Mouse (Mus musculus): ENCODE results near the gene Fam234a.
"Not testable (repeated sequence)": the region's sequence is repeated elsewhere in the genome, so short reads cannot be mapped to it uniquely, and the experiment has no call there.

Fam234a gene

DNA sequence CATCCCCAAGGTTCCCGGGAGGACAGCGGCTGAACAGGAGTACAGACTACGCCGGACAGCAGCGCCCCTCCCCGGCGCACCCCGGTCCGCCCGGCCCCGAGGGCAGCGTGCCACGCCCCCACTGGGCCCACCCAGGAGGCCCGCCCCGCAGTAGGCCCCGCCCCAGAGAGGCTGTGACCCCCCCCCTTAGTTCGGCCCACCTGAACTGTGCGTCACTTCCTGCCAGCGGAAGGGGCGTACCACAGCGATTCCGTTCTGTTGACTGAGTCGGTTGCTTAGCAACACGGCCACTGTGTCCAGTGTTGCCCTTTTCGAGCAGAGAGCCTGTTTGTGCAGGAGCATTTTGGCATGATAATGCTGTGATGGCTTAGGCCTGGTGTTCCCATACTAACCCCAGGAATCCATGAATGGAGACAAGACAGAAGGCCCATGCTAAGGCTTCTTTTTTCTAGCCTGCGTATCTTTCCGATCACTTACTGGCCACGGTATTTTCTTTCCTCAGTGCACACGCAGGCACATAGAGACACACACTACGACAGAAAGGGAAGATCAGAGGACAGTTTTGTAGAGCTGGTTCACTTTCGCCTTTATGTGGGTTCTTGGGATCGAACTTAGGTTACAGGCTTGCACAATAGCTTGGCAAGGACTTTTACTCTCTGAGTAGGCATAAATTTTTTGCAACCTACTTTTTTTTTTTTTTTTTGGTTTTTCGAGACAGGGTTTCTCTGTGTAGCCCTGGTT, at the start of gene Fam234a:
Gene Fam234a (minus strand): TSS at position 142 of the 741 bp plus-strand sequence.
- DNase-seq, result peak; percentile 90

DNA sequence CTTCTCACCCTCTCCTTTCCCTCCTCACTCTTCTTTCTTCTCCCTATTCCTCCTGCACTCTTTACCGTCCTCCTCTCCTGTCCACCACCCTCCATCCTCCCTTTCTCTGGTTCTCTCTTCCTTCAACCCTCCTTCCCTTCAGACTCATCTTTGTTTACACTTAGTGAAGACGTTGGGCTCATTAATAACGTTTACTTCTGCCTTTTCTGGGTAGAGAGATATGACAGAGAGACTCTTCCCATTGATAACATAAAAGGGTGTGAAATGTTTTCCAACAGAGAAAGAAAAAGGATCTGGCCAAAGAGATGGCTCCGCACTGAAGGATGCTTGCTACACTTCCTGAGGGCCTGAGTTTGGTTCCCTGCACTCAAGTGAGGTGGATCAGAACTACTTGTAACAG, 45.4 kb upstream of the Fam234a start:
- no peak for DNase-seq

DNA sequence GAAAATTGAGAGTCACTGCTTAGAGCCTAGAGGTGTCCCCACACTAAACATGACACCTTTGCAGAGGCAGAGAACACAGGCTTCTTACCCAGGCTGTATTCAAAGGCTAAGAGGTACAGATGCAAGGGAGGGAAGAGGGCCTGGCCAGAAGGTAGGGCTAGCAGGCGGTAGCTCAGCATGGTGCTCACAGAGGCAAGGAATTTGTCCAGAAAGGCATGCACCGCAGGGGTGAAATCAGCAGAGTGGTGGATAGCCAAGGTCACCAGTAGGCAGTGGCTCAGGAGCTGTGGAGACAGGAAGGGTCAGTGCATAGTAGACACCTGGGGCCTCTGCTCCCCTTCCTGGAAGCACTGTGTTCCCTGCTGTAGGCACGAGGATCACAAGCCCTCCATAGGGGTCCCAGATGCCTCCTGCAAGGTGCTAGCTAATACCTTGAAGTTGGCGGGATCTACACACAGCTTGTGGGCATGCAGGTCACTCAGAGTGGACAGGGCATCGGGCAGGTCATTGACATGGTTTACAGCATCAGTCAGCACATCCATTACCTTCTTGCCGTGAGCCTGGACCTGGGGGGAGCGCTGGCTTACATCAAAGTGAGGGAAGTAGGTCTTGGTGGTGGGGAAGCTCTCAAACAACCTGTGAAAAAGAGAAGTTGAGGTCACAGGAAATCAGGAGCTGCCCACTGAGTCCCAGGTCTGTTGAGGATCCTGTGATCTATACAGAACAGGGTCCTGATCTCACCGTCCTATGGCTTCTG, 42.3 kb upstream of the Fam234a start:
- DNase-seq, result no peak

DNA sequence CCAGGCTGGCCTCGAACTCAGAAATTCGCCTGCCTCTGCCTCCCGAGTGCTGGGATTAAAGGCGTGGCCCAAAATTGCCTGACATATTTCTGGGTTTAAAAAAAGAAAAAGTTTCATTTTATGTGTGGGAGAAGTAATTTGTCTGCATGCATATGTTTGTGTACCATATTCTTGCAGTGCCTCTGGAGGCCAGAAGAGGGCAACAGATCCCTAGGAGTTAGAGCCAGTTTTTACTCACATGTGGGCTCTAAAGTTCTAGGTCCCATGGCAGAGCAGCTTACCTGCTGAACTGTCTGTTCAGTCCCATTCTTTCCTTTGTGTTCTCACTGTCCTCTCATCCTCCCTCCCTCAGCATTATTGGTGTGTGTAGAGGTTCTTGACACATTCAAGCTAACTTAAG, 32.7 kb upstream of the Fam234a start:
- DNase-seq, result peak; percentile 45

DNA sequence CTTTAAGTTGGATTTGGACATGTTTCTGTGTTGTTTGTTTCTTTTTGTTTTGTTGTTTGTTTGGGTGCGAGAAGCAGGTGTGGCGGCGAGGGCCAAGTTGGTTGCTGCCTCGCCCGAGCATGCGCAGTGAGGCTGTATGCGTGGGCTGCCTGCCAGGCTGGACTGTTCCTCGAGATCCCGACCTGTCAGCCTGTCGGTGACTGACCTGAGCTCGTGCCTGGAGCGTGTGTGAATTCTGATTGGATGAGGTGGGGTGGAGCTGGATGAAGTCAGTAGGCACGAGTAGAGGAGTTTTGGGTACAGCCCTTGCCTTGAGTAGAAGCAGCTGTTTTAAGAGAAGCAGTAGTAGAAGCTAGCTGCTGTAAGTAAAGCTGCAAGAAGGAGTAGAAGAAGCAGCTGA, 31.9 kb upstream of the Fam234a start:
- DNase-seq, result no peak

DNA sequence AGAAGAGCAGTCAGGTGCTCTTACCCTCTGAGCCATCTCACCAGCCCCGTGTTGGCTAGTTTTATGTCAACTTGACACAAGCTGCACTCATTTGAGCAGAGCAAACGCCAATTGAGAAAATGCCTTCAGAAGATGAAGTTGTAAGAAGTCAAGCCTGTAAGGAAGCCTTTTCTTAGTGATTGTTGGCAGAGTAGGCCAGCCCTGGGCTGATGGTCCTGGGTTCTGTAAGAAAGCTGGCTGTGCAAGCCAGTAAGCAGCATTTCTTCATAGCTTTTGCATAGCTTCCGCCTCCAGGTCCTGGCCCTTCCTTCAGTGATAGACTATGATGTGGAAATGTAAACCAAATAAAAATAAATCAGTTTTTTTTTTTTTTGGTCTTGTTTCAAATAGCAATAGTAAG, 28.5 kb upstream of the Fam234a start:
- DNase-seq, result no peak

DNA sequence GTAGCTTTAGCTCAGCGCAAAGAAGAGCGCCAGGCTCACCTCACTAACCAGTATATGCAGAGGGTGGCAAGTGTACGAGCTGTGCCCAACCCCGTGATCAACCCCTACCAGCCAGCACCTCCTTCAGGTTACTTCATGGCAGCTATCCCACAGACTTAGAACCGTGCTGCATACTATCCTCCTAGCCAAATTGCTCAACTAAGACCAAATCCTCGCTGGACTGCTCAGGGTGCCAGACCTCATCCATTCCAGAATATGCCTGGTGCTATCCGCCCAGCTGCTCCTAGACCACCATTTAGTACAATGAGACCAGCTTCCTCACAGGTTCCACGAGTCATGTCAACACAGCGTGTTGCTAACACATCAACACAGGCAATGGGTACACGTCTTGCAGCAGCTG, 25.5 kb upstream of the Fam234a start:
- DNase-seq, result not testable (repeated sequence)

DNA sequence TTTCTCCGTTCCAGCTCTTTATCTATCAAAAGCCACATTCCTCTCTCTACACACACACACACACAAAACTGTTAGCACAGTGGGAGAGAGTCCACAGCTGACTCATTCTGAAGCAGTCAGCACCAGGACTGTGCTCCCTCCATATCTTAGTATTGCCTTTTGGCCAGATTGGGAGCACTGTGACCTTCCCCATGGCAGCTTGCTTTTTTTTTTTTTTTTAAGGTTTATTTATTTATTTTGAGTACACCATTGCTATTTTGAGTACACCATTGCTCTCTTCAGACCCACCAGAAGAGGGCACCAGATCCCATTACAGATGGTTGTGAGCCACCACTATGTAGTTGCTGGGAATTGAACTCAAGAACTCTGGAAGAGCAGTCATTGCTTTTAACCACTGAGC, 24.8 kb upstream of the Fam234a start:
- DNase-seq, result no peak

DNA sequence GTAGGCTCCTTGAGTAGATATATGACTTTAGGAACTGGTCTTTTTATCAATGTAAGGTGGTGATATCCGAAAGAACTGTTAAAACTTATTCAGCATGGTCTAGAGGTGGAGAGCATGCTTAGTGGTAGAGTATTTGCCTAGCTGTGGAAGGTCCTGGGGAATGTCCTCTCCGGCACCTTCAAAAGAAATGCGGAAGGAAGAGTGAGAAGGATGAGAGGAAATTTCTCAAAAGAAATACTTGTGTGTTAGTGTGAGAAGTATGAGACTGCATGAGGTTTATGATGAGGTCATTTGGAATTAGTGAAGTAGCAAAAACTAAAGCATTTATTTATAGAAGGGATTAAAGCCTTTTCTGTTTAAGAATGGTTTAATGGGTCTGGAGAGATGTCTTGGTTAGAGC, 18.3 kb upstream of the Fam234a start:
- no peak for DNase-seq

DNA sequence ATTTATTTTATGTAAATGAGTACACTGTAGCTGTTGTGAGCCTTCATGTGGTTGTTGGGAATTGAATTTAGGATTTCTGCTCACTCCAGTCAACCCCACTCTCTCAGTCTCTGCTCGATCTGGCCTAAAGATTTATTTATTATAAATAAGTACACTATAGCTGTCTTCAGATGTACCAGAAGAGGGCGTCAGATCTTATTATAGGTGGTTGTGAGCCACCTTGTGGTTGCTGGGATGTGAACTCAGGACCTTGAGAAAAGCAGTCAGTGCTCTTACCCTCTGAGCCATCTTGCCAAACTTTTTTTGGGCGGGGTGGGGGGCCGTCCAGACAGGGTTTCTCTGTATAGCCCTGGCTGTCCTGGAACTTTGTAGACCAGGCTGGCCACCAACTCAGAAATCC, 17.8 kb upstream of the Fam234a start:
- DNase-seq, result no peak

DNA sequence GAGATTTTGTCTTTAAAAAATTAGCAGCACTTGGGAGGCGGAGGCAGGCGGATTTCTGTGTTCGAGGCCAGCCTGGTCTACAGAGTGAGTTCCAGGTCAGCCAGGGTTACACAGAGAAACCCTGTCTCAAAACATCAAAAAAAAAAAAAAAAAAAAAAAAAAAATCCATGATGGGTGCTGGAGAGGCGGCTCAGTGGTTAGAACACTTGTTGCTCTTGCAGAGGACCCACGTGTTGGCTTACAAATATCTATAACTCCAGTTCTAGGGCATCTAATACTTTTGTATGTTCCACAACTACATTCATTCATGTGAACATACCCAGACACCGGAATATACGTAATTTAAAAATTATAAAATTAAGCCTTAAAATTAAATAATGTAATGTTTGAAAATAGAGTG, 11.3 kb upstream of the Fam234a start:
- DNase-seq, result no peak

DNA sequence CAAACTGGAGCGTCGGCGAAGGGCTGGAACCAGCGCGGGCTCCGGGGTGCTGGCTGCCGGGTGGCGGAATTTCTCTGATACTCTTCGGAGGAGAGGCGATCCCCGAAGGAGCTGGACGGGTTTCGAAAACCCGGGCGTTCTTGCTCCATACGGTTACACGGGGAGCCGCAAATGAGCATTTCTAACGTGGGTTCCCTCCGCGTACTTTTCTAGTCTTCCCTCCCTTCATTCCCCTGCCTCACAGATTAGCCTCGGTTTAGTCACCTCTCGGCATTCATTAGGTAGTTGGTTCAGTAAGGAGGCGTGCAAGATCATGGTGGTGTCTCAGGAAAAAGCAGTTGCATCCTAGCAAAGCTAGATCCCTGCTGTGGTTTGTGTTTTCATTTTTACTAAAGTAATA, 9.4 kb upstream of the Fam234a start:
- DNase-seq, result no peak

DNA sequence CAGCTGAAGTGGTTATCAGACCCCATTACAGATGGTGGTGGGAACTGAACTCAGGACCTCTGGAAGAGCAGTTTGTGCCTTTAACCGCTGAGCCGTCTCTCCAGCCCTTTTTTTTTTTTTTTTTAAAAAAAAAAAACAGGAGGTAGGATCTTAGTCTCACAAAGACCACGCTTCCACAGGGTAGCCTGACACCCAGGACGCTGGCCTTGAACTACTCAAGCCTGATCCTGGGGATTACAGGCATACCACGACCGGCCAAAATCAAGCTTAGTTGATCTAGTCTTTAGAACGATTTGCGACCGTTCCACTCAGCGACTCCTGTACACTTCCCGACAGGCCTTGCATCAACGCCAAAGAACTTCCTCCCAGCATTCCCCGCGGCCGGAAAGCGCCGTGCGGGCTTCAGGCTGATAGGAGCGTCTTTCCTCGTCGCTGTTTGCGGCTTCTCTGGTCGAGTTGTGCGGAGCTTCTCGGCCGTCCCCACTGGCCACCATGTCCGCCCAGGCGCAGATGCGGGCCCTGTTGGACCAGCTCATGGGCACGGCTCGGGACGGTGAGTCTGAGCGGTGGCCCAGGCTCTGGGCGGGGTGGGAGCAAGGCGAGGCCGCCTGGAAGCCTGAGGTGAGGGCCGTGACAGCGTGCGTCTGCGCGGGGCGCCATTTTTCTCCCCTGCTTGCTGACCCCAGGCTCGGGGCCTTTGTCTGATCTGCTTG, 8.7 kb upstream of the Fam234a start, which contains the start of gene Luc7l:
Gene Luc7l (plus strand): TSS at position 358 of the 713 bp plus-strand sequence.
- peak; percentile 92 for DNase-seq

DNA sequence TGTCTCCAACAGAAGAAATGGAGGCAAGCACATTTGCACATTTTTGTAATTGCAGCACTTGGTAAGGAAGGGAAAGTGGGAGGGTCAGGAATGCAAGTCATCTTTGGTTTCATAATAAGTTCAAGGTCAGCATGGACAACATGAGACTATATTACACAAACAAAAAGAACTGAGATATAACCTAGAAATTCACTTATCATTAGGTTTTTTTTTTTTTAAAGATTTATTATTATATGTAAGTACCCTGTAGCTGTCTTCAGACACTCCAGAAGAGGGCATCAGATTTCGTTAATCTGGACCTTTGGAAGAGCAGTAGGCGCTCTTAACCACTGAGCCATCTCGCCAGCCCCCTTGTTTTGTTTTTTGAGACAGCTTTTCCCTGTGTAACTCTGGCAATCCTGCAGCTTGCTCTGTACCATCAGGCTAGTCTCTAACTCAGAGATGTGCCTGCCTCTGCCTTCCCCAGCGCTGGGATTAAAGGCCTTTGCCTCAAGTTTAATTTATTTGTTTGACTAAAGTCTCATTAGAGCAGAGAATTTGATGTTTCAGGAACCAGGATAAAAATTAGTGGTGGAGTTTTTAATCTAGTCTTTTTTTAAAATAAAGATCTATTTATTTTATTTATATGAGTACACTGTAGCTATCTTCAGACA, 8.0 kb upstream of the Fam234a start:
- no peak for DNase-seq

DNA sequence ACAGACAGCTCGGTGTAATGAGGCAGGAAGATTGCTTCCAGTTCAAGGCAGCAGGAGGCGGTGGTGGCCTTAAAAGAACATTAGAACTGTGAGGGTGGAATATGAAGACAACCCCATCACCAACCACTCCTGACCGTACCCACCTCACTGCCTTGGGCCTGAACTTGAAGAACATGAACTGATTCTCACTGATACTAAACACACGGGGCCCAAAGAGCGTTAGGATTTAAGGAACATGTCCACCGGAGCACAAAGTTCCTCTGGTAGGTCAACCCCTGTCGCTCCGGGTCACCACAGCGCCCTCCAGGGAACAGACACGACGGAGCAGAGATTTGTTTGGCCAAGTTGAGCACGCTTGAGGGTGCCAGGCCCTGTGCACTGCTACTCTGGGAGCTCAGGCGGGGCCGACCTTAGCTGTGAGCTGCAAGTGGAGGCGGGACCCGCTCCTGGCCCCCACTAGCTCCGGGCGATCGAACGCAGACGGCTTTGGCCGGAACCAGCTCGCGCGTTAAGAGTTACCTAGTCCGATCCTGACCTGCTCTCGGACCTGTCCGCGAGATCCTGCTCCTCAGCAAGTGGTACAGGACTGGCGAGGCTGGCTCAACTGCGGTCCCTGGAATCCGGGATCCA, 456 bp downstream of the Fam234a start:
- DNase-seq, result peak; percentile 53

DNA sequence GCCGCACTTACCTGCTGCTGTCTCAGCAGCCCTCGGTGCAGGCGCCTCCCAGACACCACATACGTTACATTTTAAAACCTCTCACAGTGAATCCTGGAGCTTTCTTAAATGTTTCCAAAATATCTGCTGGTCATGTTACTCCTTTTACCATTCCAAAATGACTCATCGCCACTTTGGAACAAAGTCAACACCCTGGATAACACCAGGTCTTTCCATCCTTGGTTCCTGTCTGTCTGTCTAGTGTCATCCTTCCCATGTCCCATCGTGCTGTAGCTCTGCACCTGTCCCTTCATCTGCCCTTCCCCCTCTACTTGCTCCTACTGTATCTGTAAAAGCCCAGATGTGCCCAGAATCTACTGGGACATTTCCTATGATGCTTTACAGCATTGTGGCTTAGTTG, 3.1 kb downstream of the Fam234a start:
- no peak for DNase-seq

DNA sequence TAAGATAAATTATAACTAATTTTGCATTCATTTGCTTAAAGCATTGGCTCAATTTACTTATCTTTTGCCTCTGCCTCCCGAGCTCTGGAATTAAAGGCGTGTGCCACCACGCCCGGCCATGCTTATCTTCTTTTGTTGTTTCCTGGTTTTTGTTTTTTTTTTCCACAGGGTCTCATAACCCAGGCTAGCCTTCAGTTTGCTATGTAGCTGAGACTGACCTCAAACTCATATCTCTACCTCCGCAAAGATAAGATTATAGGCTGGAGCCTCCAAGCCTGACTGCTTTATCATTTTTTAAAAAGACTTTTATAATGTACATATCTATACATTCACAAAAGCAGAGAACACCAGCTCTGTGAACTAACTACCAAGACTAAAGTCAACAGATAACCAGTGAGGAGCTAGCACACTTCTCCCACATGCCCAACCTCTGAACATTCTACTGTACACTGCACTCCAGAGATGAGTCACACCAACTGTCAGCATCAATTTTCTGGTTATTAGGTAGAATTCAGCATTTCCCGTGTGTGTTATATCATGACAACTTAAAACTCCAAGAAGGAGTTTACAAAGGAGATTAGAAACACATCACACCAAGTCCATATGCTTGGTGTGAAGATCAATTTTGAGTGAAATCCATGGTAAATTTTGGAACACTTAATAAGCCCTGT, 3.8 kb downstream of the Fam234a start:
- DNase-seq, result no peak

DNA sequence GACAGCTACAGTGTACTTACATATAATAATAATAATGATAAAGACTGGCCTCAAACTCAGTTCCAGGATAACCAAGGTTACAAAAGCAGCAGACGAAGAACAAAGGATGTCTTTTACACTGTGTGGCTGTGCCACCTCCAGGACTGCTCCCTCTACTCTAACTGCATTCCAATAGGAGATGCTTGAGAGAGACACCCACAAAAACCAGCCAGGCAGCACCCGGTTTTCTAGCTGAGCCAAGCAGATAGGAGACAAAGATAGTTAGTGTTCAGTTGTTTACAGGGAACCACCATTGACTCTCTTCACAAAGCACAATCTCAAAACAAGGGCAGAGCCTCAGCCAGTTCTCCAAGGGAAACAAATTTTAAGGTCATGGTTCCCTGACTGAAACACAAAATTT, 4.5 kb downstream of the Fam234a start:
- DNase-seq, result no peak

DNA sequence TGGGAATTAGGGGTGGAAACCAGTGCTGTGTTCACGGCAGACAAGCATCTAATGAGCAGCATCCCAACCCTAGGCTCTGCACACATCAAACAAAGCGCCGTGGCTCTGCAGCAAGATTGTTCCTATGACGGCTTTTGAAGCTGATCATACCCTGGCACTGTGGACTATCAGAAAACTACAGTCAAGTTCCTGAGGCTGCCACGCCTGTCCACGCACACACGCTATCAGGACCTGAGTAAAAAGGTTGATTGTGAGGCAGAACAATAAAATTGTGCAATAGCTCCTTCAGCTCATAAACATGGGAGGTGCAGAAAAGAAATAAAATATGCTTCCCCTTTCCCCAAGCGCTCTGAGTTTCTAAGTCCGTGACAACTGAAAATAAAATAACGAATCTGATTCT, 6.4 kb downstream of the Fam234a start:
- no peak for DNase-seq

DNA sequence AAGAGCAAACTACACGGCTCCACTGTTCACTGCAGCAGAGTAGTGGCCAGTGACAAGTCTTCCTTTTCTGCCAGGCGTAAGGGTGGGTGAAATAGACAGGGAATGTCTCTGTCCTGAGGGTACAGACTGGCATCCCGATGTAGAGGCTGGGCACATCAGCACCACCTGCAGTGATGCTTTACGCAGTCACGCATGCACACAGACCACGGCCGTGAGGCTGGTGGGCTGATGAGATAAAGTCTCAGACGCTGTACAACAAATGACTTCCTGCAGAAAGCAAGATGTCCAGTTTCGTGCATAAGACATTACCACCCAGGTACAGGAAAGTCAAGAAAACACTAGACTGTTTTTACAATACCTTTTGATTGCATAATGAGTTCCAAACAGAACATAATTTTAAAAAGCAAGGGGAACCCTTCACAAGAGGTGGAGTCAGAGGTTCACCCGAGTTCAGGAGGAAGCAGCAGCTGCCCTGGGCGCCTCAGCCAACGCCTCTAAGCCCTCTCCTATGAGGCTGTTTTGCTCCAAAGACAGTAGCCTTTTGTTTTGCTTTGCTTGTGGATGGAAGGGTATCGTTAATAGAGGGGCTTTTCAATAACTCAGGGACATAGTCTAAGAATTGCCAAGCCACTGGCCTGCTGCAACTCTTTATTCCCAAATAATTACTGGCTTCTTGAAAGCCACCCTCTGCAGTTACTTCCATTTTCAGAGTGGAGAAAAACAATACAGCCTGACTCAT, 8.8 kb downstream of the Fam234a start:
- DNase-seq, result no peak

DNA sequence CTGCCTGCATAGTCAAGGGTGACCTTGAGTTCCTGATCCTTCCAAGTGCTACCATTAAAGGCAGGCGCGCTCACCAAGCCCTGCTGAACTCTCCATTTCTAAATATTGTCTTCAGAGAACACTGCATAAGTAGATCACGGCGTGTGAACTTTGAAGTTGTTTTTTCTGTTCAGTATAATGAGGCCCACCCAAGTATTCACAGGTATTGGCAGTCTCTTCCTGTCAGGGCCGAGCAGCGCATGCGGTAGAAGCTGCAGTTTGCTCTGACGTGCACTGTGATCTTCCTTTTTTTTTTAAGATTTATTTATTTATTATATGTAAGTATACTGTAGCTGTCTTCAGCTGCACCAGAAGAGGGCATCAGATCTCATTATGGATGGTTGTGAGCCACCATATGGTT, 9.7 kb downstream of the Fam234a start:
- no peak for DNase-seq

DNA sequence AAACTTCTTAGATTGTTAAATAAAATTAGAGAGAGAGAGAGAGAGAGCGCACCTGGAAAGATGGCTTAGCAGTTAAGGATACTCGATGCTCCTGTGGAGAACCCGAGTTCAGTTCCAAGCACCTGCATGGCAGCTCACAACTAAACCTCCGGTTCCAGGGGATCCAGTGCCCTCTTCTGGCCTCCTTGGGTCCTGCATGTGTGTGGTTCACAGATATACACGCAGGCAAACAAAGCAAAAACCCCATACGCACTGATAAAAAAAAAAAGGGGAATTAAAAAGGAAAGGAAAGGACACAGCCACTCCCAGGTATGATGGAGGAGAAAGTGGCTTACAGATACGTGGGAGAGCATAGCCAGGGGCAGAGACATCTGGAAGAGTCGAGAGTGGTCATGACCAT, 11.2 kb downstream of the Fam234a start:
- no peak for DNase-seq

Measured in right cerebral cortex, postnatal 14 days (tissue).